Mouse (Mus musculus) MEL (cell line): Measurements from ENCODE around the gene Spata19. TPM values are rescaled to one million over a fixed set of nuclear protein-coding genes. Genes with fewer than 3 reads are reported as not detected.

Source experiments
- DNase-seq: peaks from one replicate; pipeline ENCODE4 v3.0.0; 2011; ENCODE audit warnings: low read depth, low spot score
- H3K27ac ChIP-seq: 2 replicates; pipeline ENCODE4 v1.5.1; 2012; ENCODE audit warnings: low read depth, mild to moderate bottlenecking, control low read depth, low read length, moderate library complexity; ENCODE audit not compliant: control insufficient read depth
- H3K27me3 ChIP-seq, 2 experiments: fragments of 150-350 bp in 1 of 2; sonication (generic) in 1 of 2; 2 replicates each; pipeline ENCODE4 v1.6.1; 2012; ENCODE audit warnings: low read length in 2 of 2, mild to moderate bottlenecking in 2 of 2, improper control_type of control experiment in 1 of 2, moderate library complexity in 1 of 2; ENCODE audit not compliant: insufficient read depth in 2 of 2, control insufficient read depth in 1 of 2
- H3K36me3 ChIP-seq, 2 experiments: 2 replicates each; pipeline ENCODE4 v1.6.1; 2012 to 2014; ENCODE audit warnings: low read length in 2 of 2, improper control_type of control experiment in 1 of 2, inconsistent platforms in 1 of 2, mild to moderate bottlenecking in 1 of 2; ENCODE audit not compliant: insufficient read depth in 2 of 2, control insufficient read depth in 1 of 2
- H3K4me1 ChIP-seq, 2 experiments: fragments of 150-350 bp in 1 of 2; sonication (generic) in 1 of 2; 2 replicates each; pipeline ENCODE4 v1.6.1; 2012; ENCODE audit warnings: low read length in 2 of 2, improper control_type of control experiment in 1 of 2, mild to moderate bottlenecking in 1 of 2; ENCODE audit not compliant: insufficient read depth in 2 of 2, control insufficient read depth in 1 of 2
- H3K4me3 ChIP-seq, 2 experiments: fragments of 150-350 bp in 1 of 2; sonication (generic) in 1 of 2; 2 replicates each; pipeline ENCODE4 v1.5.1; 2012; ENCODE audit warnings: low read depth in 2 of 2, low read length in 2 of 2, mild to moderate bottlenecking in 2 of 2, moderate library complexity in 2 of 2, control low read depth in 1 of 2, improper control_type of control experiment in 1 of 2; ENCODE audit not compliant: control insufficient read depth in 1 of 2, insufficient read depth in 1 of 2
- H3K79me2 ChIP-seq: 2 replicates; pipeline ENCODE4 v1.6.1; 2012; ENCODE audit warnings: mild to moderate bottlenecking, low read length, moderate library complexity; ENCODE audit not compliant: control insufficient read depth, poor library complexity, insufficient read depth
- H3K9ac ChIP-seq: 2 replicates; pipeline ENCODE4 v1.6.1; 2012; ENCODE audit warnings: low read depth, mild to moderate bottlenecking, control low read depth, low read length, moderate library complexity; ENCODE audit not compliant: control insufficient read depth, poor library complexity, severe bottlenecking
- H3K9me3 ChIP-seq: fragments of 150-350 bp; sonication (generic); replicated peaks from 2 replicates; pipeline ENCODE4 v1.6.1; 2012; ENCODE audit warnings: mild to moderate bottlenecking, low read length, improper control_type of control experiment, moderate library complexity; ENCODE audit not compliant: insufficient read depth
- BHLHE40 ChIP-seq: IDR thresholded peaks from 2 replicates; pipeline ENCODE4 v1.6.1; 2012; ENCODE audit warnings: low read depth, mild to moderate bottlenecking, inconsistent platforms, low read length, improper control_type of control experiment, borderline replicate concordance
- CHD1 ChIP-seq: IDR thresholded peaks from 2 replicates; pipeline ENCODE4 v1.6.1; 2012; ENCODE audit warnings: low read depth, mild to moderate bottlenecking, inconsistent platforms, low read length, improper control_type of control experiment
- E2F4 ChIP-seq: IDR thresholded peaks from 2 replicates; pipeline ENCODE4 v1.6.1; 2011; ENCODE audit warnings: low read depth, low read length, improper control_type of control experiment, borderline replicate concordance
- ELF1 ChIP-seq: IDR thresholded peaks from 2 replicates; pipeline ENCODE4 v1.6.1; 2014; ENCODE audit warnings: low read depth, mild to moderate bottlenecking, inconsistent platforms, low read length, improper control_type of control experiment, moderate library complexity
- ETS1 ChIP-seq: IDR thresholded peaks from 2 replicates; pipeline ENCODE4 v1.6.1; 2012; ENCODE audit warnings: low read depth, mild to moderate bottlenecking, inconsistent platforms, low read length, improper control_type of control experiment, moderate library complexity
- GABPA ChIP-seq: IDR thresholded peaks from 2 replicates; pipeline ENCODE4 v1.6.1; 2012; ENCODE audit warnings: low read depth, mild to moderate bottlenecking, inconsistent platforms, low read length, improper control_type of control experiment, moderate library complexity
- GATA1 ChIP-seq: IDR thresholded peaks from 2 replicates; pipeline ENCODE4 v1.6.1; 2011; ENCODE audit warnings: low read depth, low read length, improper control_type of control experiment
- HCFC1 ChIP-seq: IDR thresholded peaks from 2 replicates; pipeline ENCODE4 v1.6.1; 2012; ENCODE audit warnings: low read depth, mild to moderate bottlenecking, inconsistent platforms, low read length, improper control_type of control experiment, moderate library complexity
- KAT2A ChIP-seq: conservative IDR thresholded peaks from 2 replicates; pipeline ENCODE4 v1.6.1; 2012; ENCODE audit warnings: low read depth, low read length, improper control_type of control experiment, inconsistent platforms
- MEF2A ChIP-seq: IDR thresholded peaks from 2 replicates; pipeline ENCODE4 v1.6.1; 2014; ENCODE audit warnings: low read depth, mild to moderate bottlenecking, inconsistent platforms, low read length, improper control_type of control experiment; ENCODE audit not compliant: poor library complexity, insufficient replicate concordance, severe bottlenecking; ENCODE audit errors: extremely low read depth
- POLR2A ChIP-seq, 2 experiments: IDR thresholded peaks; 2 replicates each; pipeline ENCODE4 v1.6.1; 2011 to 2012; ENCODE audit warnings: low read length in 2 of 2, mild to moderate bottlenecking in 2 of 2, control low read depth in 1 of 2, improper control_type of control experiment in 1 of 2, low read depth in 1 of 2, moderate library complexity in 1 of 2; ENCODE audit not compliant: control insufficient read depth in 1 of 2, insufficient read depth in 1 of 2, poor library complexity in 1 of 2
- RAD21 ChIP-seq: IDR thresholded peaks from 2 replicates; pipeline ENCODE4 v1.6.1; 2011; ENCODE audit warnings: mild to moderate bottlenecking, low read depth, low read length, improper control_type of control experiment
- SIN3A ChIP-seq: IDR thresholded peaks from 2 replicates; pipeline ENCODE4 v1.6.1; 2012; ENCODE audit warnings: low read length, improper control_type of control experiment, inconsistent platforms
- USF2 ChIP-seq, 2 experiments: IDR thresholded peaks; 2 replicates each; pipeline ENCODE4 v1.6.1; 2011 to 2012; ENCODE audit warnings: improper control_type of control experiment in 2 of 2, low read length in 2 of 2, borderline replicate concordance in 1 of 2, inconsistent platforms in 1 of 2, low read depth in 1 of 2, mild to moderate bottlenecking in 1 of 2; ENCODE audit not compliant: insufficient read depth in 1 of 2
- ZKSCAN1 ChIP-seq: IDR thresholded peaks from 2 replicates; pipeline ENCODE4 v1.6.1; 2012; ENCODE audit warnings: low read depth, mild to moderate bottlenecking, inconsistent platforms, low read length, improper control_type of control experiment, moderate library complexity
- polyA plus RNA-seq, 2 experiments: library from polyadenylated mRNA; stranded (reverse) in 1 of 2; unstranded in 1 of 2; fragments of >175 nt in 1 of 2; fragments of >200 nt in 1 of 2; gene quantifications; 2 replicates each; pipeline versions ENCODE4 v1.2.1 to v1.2.4; 2012; ENCODE audit warnings: low replicate concordance in 2 of 2, low read depth in 1 of 2; ENCODE audit not compliant: insufficient read length in 2 of 2, insufficient read depth in 1 of 2, missing spikeins in 1 of 2
- total RNA-seq: library from RNA; depleted of rRNA; stranded (reverse); fragments of 300-350 nt; gene quantifications from 2 replicates; pipeline ENCODE4 v1.2.3, GENCODE M21; 2012

The Spata19 gene
- total and polyA plus RNA-seq, 3 experiments = not detected

DNA sequence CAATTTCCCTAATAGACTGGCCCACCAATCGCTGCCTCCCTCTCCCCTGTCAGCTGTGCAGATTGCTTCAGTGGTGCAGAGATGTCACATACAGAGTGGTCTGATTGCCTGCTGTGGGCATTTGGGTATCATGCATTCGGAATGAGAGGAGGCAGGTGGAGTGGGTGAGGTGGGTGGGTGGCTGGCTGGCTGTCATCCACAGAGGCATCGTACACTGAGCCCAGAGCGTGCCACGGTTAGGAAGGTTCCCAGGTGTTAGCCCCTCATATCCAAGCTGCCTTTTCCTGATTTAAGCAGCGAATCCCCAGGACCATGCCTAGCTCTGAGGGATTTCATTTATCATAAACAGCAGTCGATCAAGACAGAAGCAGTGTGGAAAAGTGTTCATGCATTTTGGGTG lies 36.7 kb downstream of the Spata19 start:
- H3K4me1 ChIP-seq = no peaks in the 10 kb centered on the region
- no peak overlapping the region for H3K4me3 ChIP-seq
- H3K9ac ChIP-seq = no peak overlapping the region
- no peaks in the 10 kb centered on the region for H3K36me3 ChIP-seq
- no peak for DNase-seq
- no peaks in the 10 kb centered on the region for H3K9me3 ChIP-seq
- no peaks in the 10 kb centered on the region for H3K27me3 ChIP-seq
- TF ChIP-seq POLR2A (IDR thresholded peaks at IDR 0.05; ENCODE audit: control insufficient read depth in 1 of 2, insufficient read depth in 1 of 2, low read depth in 1 of 2, low read length in 2 of 2, poor library complexity in 1 of 2) (no peak), MEF2A (no peak), BHLHE40 (no peak), RAD21 (no peak), KAT2A (no peak), HCFC1 (no peak), ZKSCAN1 (no peak), SIN3A (no peak), GATA1 (no peak), USF2 (IDR thresholded peaks at IDR 0.05; ENCODE audit: borderline replicate concordance in 1 of 2, insufficient read depth in 1 of 2, low read depth in 1 of 2, low read length in 2 of 2) (no peak), E2F4 (no peak), GABPA (no peak), ELF1 (no peak), ETS1 (no peak), CHD1 (no peak)
- no peaks in the 10 kb centered on the region for H3K79me2 ChIP-seq
- no peak overlapping the region for H3K27ac ChIP-seq

GRCm38 (mm10) chr9:27435936-27436335 lies 39.3 kb downstream of the Spata19 start:
- no peaks in the 10 kb centered on the region for H3K79me2 ChIP-seq
- no peaks in the 10 kb centered on the region for H3K36me3 ChIP-seq
- DNase-seq = no peak
- H3K4me1 ChIP-seq = no peaks in the 10 kb centered on the region
- TF ChIP-seq KAT2A = no peak
- no peaks in the 10 kb centered on the region for H3K9me3 ChIP-seq
- no peaks in the 10 kb centered on the region for H3K27me3 ChIP-seq
- H3K4me3 ChIP-seq = no peak overlapping the region
- no peak overlapping the region for H3K27ac ChIP-seq
- no peak overlapping the region for H3K9ac ChIP-seq
